Mouse (Mus musculus): Measurements from ENCODE around the gene Rhoh.

DNA sequence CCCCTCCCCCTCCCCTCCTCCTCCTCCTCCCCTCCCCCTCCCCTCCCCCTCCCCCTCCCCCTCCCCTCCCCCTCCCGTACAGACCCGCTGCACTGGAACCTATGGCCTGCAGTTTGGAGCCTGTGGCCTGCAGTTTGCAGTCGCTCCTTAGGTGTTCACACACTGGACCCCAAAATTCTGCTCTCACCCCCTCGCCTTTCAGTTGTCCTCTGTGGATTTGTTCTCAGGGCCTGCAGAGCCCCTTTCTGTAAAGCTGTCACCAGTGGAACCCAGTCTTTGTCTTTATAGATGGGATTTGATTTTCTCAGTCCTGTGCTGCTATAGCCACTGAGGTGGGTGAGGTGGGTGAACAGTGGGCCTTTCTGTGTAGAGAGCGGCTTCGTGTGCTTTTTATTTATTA lies 2.7 kb upstream of the Rhoh start:
- TF ChIP-seq CTCF (IDR thresholded peaks at IDR 0.05; ENCODE audit: borderline replicate concordance, control insufficient read depth, extremely low read depth, insufficient read depth, low read length, poor library complexity) (no peak), POLR2A (IDR thresholded peaks at IDR 0.05; ENCODE audit: control insufficient read depth, extremely low read depth, insufficient read depth, low read length, poor library complexity) (no peak)
